Mouse (Mus musculus): ENCODE data around the gene Agbl4. TPM values are rescaled to one million over a fixed set of nuclear protein-coding genes. Genes with fewer than 3 reads are reported as not detected.

Agbl4 gene
- polyA plus RNA-seq, 1 experiment from 2014 or later = 0.66 TPM

DNA sequence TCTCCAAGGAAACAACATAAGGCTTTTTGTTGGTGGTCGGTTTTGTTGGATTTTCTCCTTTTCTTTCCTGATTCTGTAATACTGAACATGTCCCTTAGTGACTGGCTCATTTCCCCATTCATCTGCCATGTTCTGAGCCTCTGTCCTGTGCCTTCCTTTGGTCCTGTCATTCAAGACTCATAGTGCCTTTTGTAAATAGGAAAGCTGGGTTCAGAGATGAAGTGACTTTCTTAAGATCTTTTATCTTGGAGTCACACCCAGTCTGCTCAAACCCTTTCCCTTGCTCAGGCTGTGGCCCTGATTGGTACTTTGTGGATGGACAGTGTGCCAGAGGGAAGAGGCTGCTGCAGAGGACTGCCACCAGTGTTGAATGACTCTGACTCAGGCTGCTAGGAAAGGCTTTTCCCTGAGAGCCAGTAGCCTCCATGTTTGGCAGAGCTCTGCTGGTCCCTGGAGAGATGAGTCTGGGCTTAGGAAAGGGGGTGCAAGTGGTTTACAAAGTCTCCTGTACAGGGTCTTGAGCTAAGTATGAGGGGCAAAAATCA, 1047.2 kb downstream of the Agbl4 start:
- H3K27ac ChIP-seq = peak overlapping the region; percentile 62

DNA sequence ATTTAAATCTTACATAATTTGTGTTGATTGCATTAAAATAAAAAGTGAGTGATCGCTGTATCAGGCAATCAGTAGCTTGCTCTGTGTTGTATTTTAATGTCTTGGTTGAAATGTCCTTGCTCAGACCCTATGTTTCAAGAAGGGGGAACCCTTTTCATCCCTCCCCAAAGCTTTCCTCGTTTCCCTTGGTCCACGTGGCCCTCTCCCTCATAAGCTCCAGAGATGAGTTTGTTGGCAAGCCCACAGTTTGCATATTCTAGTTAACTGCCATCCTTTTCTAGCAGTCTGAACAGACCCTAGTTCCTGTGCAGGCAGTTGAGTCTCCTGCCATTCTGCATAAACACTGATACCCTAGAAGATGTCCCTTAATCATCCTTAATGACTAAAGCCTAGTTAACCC, 1050.5 kb downstream of the Agbl4 start:
- WGBS = 90% methylated on average over 3 of the region's 3 CpGs
- Histone ChIP-seq H3K4me3 (no peak overlapping the region), H3K4me1 (peaks cover 24% of the 10 kb centered on the region), H3K9me3 (no peaks in the 10 kb centered on the region), H3K36me3 (replicated peaks) (peaks cover 45% of the 10 kb centered on the region), H3K27me3 (ENCODE audit: poor library complexity, severe bottlenecking) (peaks cover 23% of the 10 kb centered on the region), H3K27ac (no peak overlapping the region)
- DNase-seq (ENCODE audit: extremely low spot score, low spot score) = no peak

More for the DNA sequence above, 1047.2 kb downstream of the Agbl4 start:
- Histone ChIP-seq H3K36me3 (replicated peaks) (peaks cover 35% of the 10 kb centered on the region), H3K4me1 (peaks cover 52% of the 10 kb centered on the region), H3K4me3 (no peak overlapping the region), H3K9me3 (no peaks in the 10 kb centered on the region), H3K27me3 (ENCODE audit: poor library complexity, severe bottlenecking) (peaks cover 29% of the 10 kb centered on the region)
- DNase-seq (ENCODE audit: extremely low spot score, low spot score) = peak; percentile 19
- WGBS = 13% methylated on average over 1 of the region's 1 CpGs

DNA sequence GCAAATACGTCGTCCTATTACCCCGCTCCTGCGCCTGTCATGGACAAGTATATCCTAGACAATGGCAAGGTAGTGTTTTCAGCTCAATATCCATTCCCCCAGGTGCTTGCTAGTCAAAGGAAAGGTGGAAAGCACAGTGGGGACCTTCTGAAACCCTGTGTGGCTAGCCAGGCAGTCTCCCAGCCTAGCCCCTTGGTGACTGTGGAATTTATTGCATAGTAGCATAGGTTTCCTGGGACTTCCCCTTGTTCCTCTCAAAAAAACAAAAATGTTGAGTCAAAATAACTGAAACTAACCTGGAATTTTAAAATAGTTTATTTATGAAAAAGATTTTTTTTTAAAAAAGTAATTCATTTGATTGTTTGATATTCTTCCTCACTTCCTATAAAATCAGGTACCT, 1051.1 kb downstream of the Agbl4 start:
- DNase-seq (ENCODE audit: extremely low spot score, low spot score) = no peak
- Histone ChIP-seq H3K9me3 (no peaks in the 10 kb centered on the region), H3K4me3 (no peak overlapping the region), H3K27ac (no peak overlapping the region), H3K27me3 (ENCODE audit: poor library complexity, severe bottlenecking) (peaks cover 18% of the 10 kb centered on the region), H3K36me3 (replicated peaks) (peaks cover 44% of the 10 kb centered on the region), H3K4me1 (peaks cover 17% of the 10 kb centered on the region)
- 98% methylated on average over 4 of the region's 4 CpGs for WGBS

DNA sequence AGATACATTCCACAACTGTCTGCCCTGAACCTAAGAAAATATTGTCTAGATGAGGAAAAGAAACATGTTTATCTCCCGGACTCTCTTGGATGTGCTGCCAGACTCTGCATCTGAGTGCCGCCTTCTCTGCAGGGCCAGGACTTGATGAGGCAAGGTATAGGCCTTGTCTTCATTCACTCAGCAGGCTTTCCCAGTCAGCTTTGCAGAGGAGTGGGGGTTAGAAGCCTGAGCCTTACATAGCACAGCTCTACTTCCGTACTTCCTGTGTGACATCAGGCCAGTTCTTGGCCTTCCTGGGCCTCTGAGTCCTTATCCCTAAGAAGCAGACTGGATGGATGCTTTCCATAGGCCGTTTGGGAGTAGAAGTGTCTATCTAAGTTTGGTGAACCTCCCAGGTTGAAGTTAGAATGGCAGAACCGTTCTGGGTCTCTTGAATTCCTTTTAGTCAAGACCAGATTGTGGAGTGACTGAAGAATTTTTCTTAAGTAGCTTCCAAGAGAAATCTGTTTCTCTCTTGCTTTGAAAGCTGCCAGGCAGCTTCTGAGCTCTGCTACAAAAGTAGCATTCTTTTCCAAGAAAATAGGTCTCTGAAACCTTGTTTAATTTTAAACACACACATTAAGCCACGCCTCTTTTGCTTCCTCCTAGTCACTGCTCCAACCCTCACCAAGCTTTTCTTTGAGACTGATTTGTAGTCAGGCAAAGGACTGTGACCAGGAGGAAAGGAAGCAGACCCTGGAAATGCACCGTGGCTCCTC, 1052.2 kb downstream of the Agbl4 start:
- Histone ChIP-seq H3K36me3 (replicated peaks) (peaks cover 55% of the 10 kb centered on the region), H3K4me1 (peaks cover 6% of the 10 kb centered on the region), H3K4me3 (no peak overlapping the region), H3K9me3 (no peaks in the 10 kb centered on the region), H3K27me3 (ENCODE audit: poor library complexity, severe bottlenecking) (peaks cover 18% of the 10 kb centered on the region), H3K27ac (no peak overlapping the region)
- no peak for DNase-seq (ENCODE audit: extremely low spot score, low spot score)
- WGBS = 74% methylated on average over 7 of the region's 7 CpGs

DNA sequence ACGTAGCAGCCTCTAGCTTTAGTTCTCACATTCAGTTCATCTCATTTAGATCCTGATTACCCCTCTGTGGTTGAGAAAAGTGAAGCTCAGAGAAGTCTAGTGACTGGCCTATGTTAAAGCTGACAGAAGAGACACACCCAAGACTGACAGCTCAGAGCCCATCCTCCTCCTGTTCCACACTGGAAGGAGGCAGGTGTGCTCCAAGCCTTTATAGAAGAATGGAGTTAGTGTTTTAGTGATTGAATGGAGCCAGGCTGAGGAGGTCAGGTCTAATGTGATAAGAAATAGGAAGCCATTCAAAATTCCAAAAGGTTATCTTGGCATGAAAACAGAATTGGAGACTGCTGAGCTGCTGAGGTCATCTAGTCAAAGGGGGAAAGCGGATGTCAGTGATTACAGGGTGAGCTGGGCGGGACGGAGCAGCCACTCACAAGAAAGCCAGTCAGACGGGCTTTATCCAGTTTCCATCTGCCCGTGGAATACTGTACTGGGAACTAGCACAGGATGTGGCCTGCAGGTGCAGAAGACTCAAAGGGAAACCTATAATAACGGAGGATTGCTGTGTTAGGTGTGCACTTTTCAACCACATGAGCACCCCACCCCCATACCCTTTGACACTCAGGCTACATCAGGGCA, 1053.9 kb downstream of the Agbl4 start:
- H3K27me3 ChIP-seq (ENCODE audit: poor library complexity, severe bottlenecking) = peaks cover 9% of the 10 kb centered on the region
- H3K27ac ChIP-seq = no peak overlapping the region
- no peaks in the 10 kb centered on the region for H3K4me1 ChIP-seq
- no peak overlapping the region for H3K4me3 ChIP-seq
- 87% methylated on average over 7 of the region's 7 CpGs for WGBS
- H3K36me3 ChIP-seq (replicated peaks) = peaks cover 68% of the 10 kb centered on the region
- DNase-seq (ENCODE audit: extremely low spot score, low spot score) = no peak
- no peaks in the 10 kb centered on the region for H3K9me3 ChIP-seq

DNA sequence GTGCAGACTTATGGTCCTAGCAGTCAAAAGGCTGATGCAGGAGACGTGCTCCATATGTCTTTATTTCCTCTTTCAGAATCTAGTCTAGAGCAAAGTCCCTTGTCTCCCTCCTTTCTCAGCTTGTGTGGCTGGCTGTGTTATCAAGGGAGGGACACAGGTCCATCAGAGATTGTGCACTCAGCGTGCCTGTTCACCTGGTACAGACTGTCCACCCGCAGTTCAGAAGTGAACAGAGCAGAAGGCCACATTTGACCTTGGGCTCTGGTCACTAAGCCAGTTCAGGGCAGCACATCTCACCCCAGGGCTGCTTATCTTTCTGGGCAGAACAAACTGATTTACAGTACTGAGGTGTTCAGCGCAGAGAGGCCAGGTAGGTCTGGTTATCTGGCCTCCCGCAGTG, 1054.7 kb downstream of the Agbl4 start:
- H3K27ac ChIP-seq = no peak overlapping the region
- no peak overlapping the region for H3K4me3 ChIP-seq
- peaks cover 63% of the 10 kb centered on the region for H3K36me3 ChIP-seq (replicated peaks)
- 93% methylated on average over 5 of the region's 5 CpGs for WGBS
- peaks cover 2% of the 10 kb centered on the region; the same call in 1 of the 2 replicates for H3K27me3 ChIP-seq (ENCODE audit: poor library complexity, severe bottlenecking)
- peaks cover 4% of the 10 kb centered on the region for H3K4me1 ChIP-seq
- H3K9me3 ChIP-seq = no peaks in the 10 kb centered on the region
- no peak for DNase-seq (ENCODE audit: extremely low spot score, low spot score)

DNA sequence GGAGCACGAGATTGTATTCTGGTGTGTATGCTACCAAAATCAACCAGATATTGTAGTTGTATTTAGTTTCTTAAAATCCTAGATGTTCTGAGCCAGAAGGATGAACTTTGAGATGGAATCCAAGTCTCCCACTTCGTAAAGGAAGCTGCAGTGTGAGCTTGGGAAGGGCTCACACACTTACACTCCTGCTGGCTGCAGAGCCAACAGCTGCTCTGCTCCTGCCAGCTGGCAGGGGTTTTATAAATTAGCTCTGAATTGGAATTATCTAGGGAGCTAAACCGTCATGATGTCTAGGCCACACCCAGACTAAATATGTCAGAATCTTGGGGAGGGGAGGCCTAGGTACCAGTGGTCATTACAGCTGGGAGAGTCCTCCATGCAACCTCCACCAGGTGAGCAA, 1055.8 kb downstream of the Agbl4 start:
- Histone ChIP-seq H3K4me3 (no peak overlapping the region), H3K27ac (no peak overlapping the region), H3K27me3 (ENCODE audit: poor library complexity, severe bottlenecking) (no peaks in the 10 kb centered on the region), H3K9me3 (no peaks in the 10 kb centered on the region), H3K36me3 (replicated peaks) (peaks cover 67% of the 10 kb centered on the region), H3K4me1 (peaks cover 15% of the 10 kb centered on the region)
- WGBS = 87% methylated on average over 3 of the region's 3 CpGs
- no peak for DNase-seq (ENCODE audit: extremely low spot score, low spot score)

DNA sequence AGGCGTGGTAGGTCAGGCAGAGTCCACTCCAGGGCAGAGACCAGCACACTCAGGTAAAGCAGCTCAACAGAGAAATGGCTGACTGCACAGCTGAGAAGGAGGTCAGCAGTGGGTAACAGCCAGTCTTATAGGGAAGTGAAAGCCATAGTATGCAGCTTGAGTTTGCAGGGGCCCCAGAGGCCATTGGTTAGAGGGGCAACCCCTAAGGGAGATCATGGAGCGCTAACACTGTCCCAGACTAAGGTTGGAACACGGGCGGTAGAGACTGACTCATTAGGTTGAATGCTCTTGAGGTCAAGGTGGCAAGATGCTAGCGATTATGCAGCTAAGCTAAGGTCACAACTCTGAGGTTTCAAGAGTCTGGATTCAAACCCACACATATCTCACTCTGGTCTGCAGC, 1058.2 kb downstream of the Agbl4 start:
- Histone ChIP-seq H3K4me3 (no peak overlapping the region), H3K9me3 (no peaks in the 10 kb centered on the region), H3K27me3 (ENCODE audit: poor library complexity, severe bottlenecking) (no peaks in the 10 kb centered on the region), H3K27ac (no peak overlapping the region), H3K36me3 (replicated peaks) (peaks cover 70% of the 10 kb centered on the region), H3K4me1 (peaks cover 15% of the 10 kb centered on the region)
- no peak for DNase-seq (ENCODE audit: extremely low spot score, low spot score)
- WGBS = 88% methylated on average over 5 of the region's 5 CpGs

DNA sequence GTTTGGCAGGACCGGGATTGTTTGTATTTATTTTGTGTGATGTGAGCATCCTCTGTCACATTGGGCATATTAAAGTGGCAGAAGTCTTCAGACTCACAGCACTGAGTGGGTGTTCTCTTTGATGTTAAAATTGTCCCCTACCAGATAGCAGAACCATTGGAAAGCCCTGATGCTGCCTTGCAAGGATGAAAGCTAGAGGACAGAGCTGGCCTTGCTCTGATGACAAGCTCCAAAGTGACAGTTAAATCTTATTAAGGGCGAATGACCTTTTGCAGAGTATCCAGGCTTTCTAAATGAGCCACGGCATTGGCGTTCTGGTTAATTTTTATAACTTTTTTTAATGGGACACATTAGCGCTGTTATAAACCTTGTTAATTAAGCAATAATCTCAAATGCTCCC, 1060.1 kb downstream of the Agbl4 start:
- Histone ChIP-seq H3K4me3 (no peak overlapping the region), H3K36me3 (replicated peaks) (peaks cover 64% of the 10 kb centered on the region), H3K4me1 (peaks cover 15% of the 10 kb centered on the region), H3K27ac (no peak overlapping the region), H3K27me3 (ENCODE audit: poor library complexity, severe bottlenecking) (no peaks in the 10 kb centered on the region), H3K9me3 (no peaks in the 10 kb centered on the region)
- DNase-seq (ENCODE audit: extremely low spot score, low spot score) = no peak
- 79% methylated on average over 5 of the region's 5 CpGs for WGBS

DNA sequence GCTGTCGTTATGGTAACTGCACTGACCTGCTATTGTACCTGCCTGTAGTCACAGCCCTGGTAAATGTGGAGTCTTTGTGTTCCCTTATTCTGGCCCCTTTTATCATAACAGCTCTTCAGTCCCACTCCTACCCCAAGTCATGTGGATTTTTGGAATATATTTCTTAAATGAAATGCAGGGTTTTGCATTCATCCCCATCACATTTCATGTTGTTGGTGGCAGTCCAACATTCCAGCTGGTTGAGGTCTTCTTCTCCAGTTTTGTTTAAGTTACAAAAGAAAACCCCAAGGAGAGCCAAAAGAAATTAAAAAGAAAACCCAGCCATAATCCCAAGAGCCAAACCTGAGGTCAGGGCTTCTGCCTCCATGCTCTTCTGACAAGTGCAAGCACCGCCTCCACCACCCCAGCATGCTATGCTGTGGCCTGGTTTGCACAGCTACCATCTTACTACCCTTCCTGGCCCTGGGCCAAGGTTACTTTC, 1069.9 kb downstream of the Agbl4 start:
- Histone ChIP-seq H3K9me3 (no peaks in the 10 kb centered on the region), H3K36me3 (replicated peaks) (no peaks in the 10 kb centered on the region), H3K27ac (no peak overlapping the region), H3K27me3 (ENCODE audit: poor library complexity, severe bottlenecking) (no peaks in the 10 kb centered on the region), H3K4me1 (no peaks in the 10 kb centered on the region), H3K4me3 (no peak overlapping the region)
- WGBS = 89% methylated on average over 2 of the region's 2 CpGs
- no peak for DNase-seq (ENCODE audit: extremely low spot score, low spot score)

DNA sequence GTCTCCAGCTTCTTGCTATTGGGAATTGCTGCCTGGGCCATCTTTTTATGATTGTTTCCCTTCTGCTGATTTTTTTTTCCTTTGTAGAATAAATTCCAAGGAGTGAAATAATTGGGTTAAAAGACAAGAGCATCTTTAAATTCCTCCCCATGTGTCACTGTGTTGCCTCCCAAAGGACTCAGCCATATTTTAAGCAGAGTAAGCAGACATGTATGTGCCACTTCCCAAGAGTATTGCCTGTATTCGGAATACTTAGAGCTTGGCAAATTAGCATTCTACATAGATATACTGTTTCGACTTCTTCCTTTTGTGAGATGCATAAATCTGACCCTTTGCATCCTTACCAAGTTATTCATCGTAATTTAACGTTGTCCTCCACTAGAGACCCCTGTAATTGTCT, 1070.3 kb downstream of the Agbl4 start:
- H3K4me3 ChIP-seq = no peak overlapping the region
- H3K27ac ChIP-seq = no peak overlapping the region
- H3K27me3 ChIP-seq (ENCODE audit: poor library complexity, severe bottlenecking) = no peaks in the 10 kb centered on the region
- no peaks in the 10 kb centered on the region for H3K4me1 ChIP-seq
- H3K9me3 ChIP-seq = no peaks in the 10 kb centered on the region
- WGBS = 91% methylated on average over 4 of the region's 4 CpGs
- DNase-seq (ENCODE audit: extremely low spot score, low spot score) = no peak
- H3K36me3 ChIP-seq (replicated peaks) = no peaks in the 10 kb centered on the region

DNA sequence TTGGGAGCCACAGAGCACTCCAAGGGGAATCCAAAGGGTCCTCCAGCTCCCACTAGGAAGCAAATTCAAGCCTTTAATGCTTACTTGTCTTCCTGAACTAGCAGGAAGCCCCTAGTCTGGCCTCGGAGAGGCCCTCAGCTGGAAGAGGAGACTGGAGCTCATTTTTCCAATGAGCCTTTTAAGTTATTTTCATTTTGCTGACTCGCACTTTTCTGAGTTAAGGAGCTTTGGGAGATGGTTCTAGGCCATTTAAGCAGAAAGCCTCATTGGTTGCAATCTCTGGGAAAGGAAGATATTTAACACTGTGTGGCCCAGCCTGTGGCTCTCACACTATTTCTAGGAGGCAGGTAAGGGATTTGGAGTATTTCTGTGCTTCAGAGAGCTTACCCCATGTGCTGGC, 1072.4 kb downstream of the Agbl4 start:
- DNase-seq (ENCODE audit: extremely low spot score, low spot score) = no peak
- no peaks in the 10 kb centered on the region for H3K9me3 ChIP-seq
- H3K27ac ChIP-seq = no peak overlapping the region
- no peaks in the 10 kb centered on the region for H3K4me1 ChIP-seq
- no peaks in the 10 kb centered on the region for H3K36me3 ChIP-seq (replicated peaks)
- no peak overlapping the region for H3K4me3 ChIP-seq
- peaks cover 7% of the 10 kb centered on the region; the same call in 1 of the 2 replicates for H3K27me3 ChIP-seq (ENCODE audit: poor library complexity, severe bottlenecking)
- WGBS = 92% methylated on average over 2 of the region's 2 CpGs

DNA sequence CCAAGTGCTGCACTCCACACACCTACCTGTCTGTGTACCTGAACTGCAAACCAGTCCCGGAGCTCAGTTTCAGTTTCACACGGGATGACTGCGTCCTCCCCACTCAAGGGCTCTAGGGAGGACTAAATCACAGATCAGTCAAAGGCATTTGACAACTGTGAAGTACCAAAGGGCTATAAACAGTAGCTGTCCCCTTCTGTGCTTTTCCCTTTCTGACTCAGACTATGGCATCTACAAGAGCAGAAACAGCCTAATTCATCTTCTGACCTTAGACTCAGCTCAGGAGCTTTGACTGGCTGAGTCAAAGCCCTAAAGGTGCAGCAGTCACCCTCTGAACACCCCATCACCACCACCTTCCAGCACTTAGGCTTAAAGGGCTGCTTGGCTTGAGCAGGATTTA, 1074.3 kb downstream of the Agbl4 start:
- peaks cover 21% of the 10 kb centered on the region for H3K27me3 ChIP-seq (ENCODE audit: poor library complexity, severe bottlenecking)
- no peaks in the 10 kb centered on the region for H3K9me3 ChIP-seq
- 90% methylated on average over 3 of the region's 3 CpGs for WGBS
- no peak overlapping the region for H3K4me3 ChIP-seq
- no peaks in the 10 kb centered on the region for H3K36me3 ChIP-seq (replicated peaks)
- H3K4me1 ChIP-seq = peaks cover 6% of the 10 kb centered on the region
- DNase-seq (ENCODE audit: extremely low spot score, low spot score) = no peak
- no peak overlapping the region for H3K27ac ChIP-seq

All from forebrain, embryonic 10.5 days (tissue).